Comparison of ENCODE assay signal across 9 mouse cellular contexts in genomic region chr8:123097786-123098584, GRCm38 (mm10). TPM values are rescaled to one million over a fixed set of nuclear protein-coding genes. Genes with fewer than 3 reads are reported as not detected.
DNase-seq lines count a peak whose midpoint lies in the region; ATAC-seq and TF ChIP-seq lines count a peak whose summit lies in the region.
"Had no signal": no experiment of that assay in that cellular context is flagged by ENCODE, and none has a peak within 500 bp of the region (broad histone marks: within the 10 kb centered on the region; RNA-seq: fewer than 3 reads in every experiment).

No protein-coding gene starts in this region.

- no peaks in the 10 kb centered on the region for H3K27me3 ChIP-seq in liver, adult 2 months (ENCODE audit: control insufficient read depth, insufficient read depth, low read length)
- H3K27me3 ChIP-seq in liver, embryonic 11.5 days (replicated peaks; ENCODE audit: control insufficient read depth, insufficient read depth, low read length), result no peaks in the 10 kb centered on the region
- H3K27me3 ChIP-seq in kidney, embryonic 14.5 days (ENCODE audit: control insufficient read depth, insufficient read depth, low read length), result no peaks in the 10 kb centered on the region
- no peaks in the 10 kb centered on the region for H3K27me3 ChIP-seq in forebrain, embryonic 12.5 days
- H3K27me3 ChIP-seq: heart, embryonic 12.5 days had no signal

- TF ChIP-seq CTCF in liver, adult 2 months (IDR thresholded peaks at IDR 0.05; ENCODE audit: low read depth, low read length), result 0 out of 2 replicates have a peak, but pooled peaks have one; percentile 12

- 0 out of 2 replicates have a peak, but pooled peaks cover 3% of the 10 kb centered on the region for H3K4me1 ChIP-seq in liver, adult 2 months (ENCODE audit: control insufficient read depth, insufficient read depth, low read length)
- H3K4me1 ChIP-seq in liver, embryonic 11.5 days (replicated peaks; ENCODE audit: control insufficient read depth, insufficient read depth, low read length), result no peaks in the 10 kb centered on the region
- peaks cover 5% of the 10 kb centered on the region; the same call in 1 of the 2 replicates for H3K4me1 ChIP-seq in kidney, embryonic 14.5 days (ENCODE audit: control insufficient read depth, insufficient read depth, low read length)
- peaks cover 3% of the 10 kb centered on the region for H3K4me1 ChIP-seq in forebrain, embryonic 12.5 days

- H3K4me2 ChIP-seq in liver, embryonic 11.5 days, result no peak overlapping the region
- no peak overlapping the region for H3K4me2 ChIP-seq in kidney, embryonic 14.5 days (replicated peaks; ENCODE audit: low read depth, low read length)
- no peak overlapping the region for H3K4me2 ChIP-seq in forebrain, embryonic 12.5 days
- H3K4me2 ChIP-seq: heart, embryonic 12.5 days had no signal

- DNase-seq in cerebellum, adult 9-11 months, result peak; percentile 36
- DNase-seq in cerebellum, adult 8-10 months, result no peak
- no peak for DNase-seq in liver, adult 2 months (ENCODE audit: extremely low read depth, low read depth, low spot score)
- DNase-seq in liver, embryonic 11.5 days (ENCODE audit: low spot score), result no peak
- DNase-seq in right cerebral cortex, postnatal 14 days, result peak; percentile 46
- DNase-seq in urinary bladder, postnatal 25 days (ENCODE audit: low spot score), result no peak

- ATAC-seq in liver, embryonic 11.5 days (replicated peaks; ENCODE audit: low FRiP score), result no peak
- ATAC-seq in kidney, embryonic 14.5 days (ENCODE audit: low FRiP score, low TSS enrichment), result no peak
- no peak for ATAC-seq in forebrain, embryonic 12.5 days (ENCODE audit: low FRiP score)

- TF ChIP-seq POLR2A in liver, adult 2 months (IDR thresholded peaks at IDR 0.05; ENCODE audit: extremely low read depth, insufficient read depth, low read length), result no peak

- H3K4me3 ChIP-seq in liver, adult 2 months (ENCODE audit: insufficient read depth, low read depth, low read length), result no peak overlapping the region
- no peak overlapping the region for H3K4me3 ChIP-seq in liver, embryonic 11.5 days (ENCODE audit: low read depth, low read length)
- H3K4me3 ChIP-seq in kidney, embryonic 14.5 days (ENCODE audit: low read length), result no peak overlapping the region
- no peak overlapping the region for H3K4me3 ChIP-seq in forebrain, embryonic 12.5 days (replicated peaks)
- H3K4me3 ChIP-seq: heart, embryonic 12.5 days had no signal

- 72% methylated on average over 12 of the region's 12 CpGs for WGBS in liver, adult 2 months
- 86% methylated on average over 12 of the region's 12 CpGs for WGBS in liver, embryonic 11.5 days
- 59% methylated on average over 12 of the region's 12 CpGs for WGBS in kidney, embryonic 14.5 days
- 72% methylated on average over 11 of the region's 12 CpGs for WGBS in forebrain, embryonic 12.5 days

- H3K9ac ChIP-seq in liver, adult 2 months (ENCODE audit: low read depth, low read length), result no peak overlapping the region
- no peak overlapping the region for H3K9ac ChIP-seq in liver, embryonic 11.5 days (ENCODE audit: low read depth, low read length)
- H3K9ac ChIP-seq in kidney, embryonic 14.5 days (ENCODE audit: low read depth, low read length), result no peak overlapping the region
- H3K9ac ChIP-seq in forebrain, embryonic 12.5 days, result no peak overlapping the region
- H3K9ac ChIP-seq: heart, embryonic 12.5 days had no signal

- no peaks in the 10 kb centered on the region for H3K9me3 ChIP-seq in liver, embryonic 11.5 days (ENCODE audit: control insufficient read depth, low read length)
- H3K9me3 ChIP-seq in kidney, embryonic 14.5 days (ENCODE audit: control insufficient read depth, low read length), result no peaks in the 10 kb centered on the region
- no peaks in the 10 kb centered on the region for H3K9me3 ChIP-seq in forebrain, embryonic 12.5 days
- H3K9me3 ChIP-seq: heart, embryonic 12.5 days had no signal

- 0 out of 2 replicates have a peak, but pooled peaks cover 5% of the 10 kb centered on the region for H3K36me3 ChIP-seq in liver, adult 2 months (ENCODE audit: control insufficient read depth, insufficient read depth, low read length)
- H3K36me3 ChIP-seq in liver, embryonic 11.5 days (ENCODE audit: control insufficient read depth, insufficient read depth, low read length), result peaks cover 17% of the 10 kb centered on the region
- H3K36me3 ChIP-seq in kidney, embryonic 14.5 days (ENCODE audit: control insufficient read depth, insufficient read depth, low read length), result peaks cover 44% of the 10 kb centered on the region
- H3K36me3 ChIP-seq in forebrain, embryonic 12.5 days (replicated peaks), result peaks cover 48% of the 10 kb centered on the region

- H3K79me2 ChIP-seq in liver, adult 2 months (ENCODE audit: control insufficient read depth, insufficient read depth, low read length), result peaks cover 4% of the 10 kb centered on the region; the same call in 1 of the 2 replicates

- H3K27ac ChIP-seq in liver, adult 2 months (replicated peaks; ENCODE audit: insufficient read depth, low read depth, low read length), result no peak overlapping the region; the same call in 1 of the 2 replicates
- no peak overlapping the region for H3K27ac ChIP-seq in liver, embryonic 11.5 days (ENCODE audit: low read depth, low read length)
- 0 out of 2 replicates have a peak overlapping the region, but pooled peaks have one; percentile 3 for H3K27ac ChIP-seq in kidney, embryonic 14.5 days (ENCODE audit: low read depth, low read length)
- H3K27ac ChIP-seq in forebrain, embryonic 12.5 days, result no peak overlapping the region

RNA-seq across cellular contexts. Expression of gene Rpl13, which starts 4.2 kb away (rescaled TPM):
- 764 and 919 TPM in 2 replicates for total RNA-seq in liver, adult 2 months (2014; rRNA removed)
- polyA plus RNA-seq in liver, adult 2 months (2012; rRNA removed), result 634 and 769 TPM in 2 replicates
- 1,965 and 2,035 TPM in 2 replicates for polyA plus RNA-seq in liver, embryonic 11.5 days (2014; fragmentation: Nextera tagmentation; extraction: Ambion mirVana)
- 1,702 and 2,075 TPM in 2 replicates for polyA plus RNA-seq in kidney, embryonic 14.5 days (2014; fragmentation: Nextera tagmentation; extraction: Ambion mirVana)
- 1,076 and 1,105 TPM in 2 replicates for polyA plus RNA-seq in forebrain, embryonic 12.5 days (2016; fragmentation: Nextera tagmentation; extraction: Ambion mirVana)

RNA-seq across cellular contexts. Expression of gene Cpne7, which starts 19.2 kb away (rescaled TPM):
- total RNA-seq in liver, adult 2 months (2014; rRNA removed), result 0.07 and 0.09 TPM in 2 replicates
- 0.09 and 0.28 TPM in 2 replicates for polyA plus RNA-seq in liver, adult 2 months (2012; rRNA removed)
- polyA plus RNA-seq in liver, embryonic 11.5 days (2014; fragmentation: Nextera tagmentation; extraction: Ambion mirVana), result 5.2 and 5.9 TPM in 2 replicates
- polyA plus RNA-seq in kidney, embryonic 14.5 days (2014; fragmentation: Nextera tagmentation; extraction: Ambion mirVana), result 0.11 and 0.41 TPM in 2 replicates
- 0.29 and 0.49 TPM in 2 replicates for polyA plus RNA-seq in forebrain, embryonic 12.5 days (2016; fragmentation: Nextera tagmentation; extraction: Ambion mirVana)

RNA-seq across cellular contexts. Expression of gene Spg7, which starts 35.2 kb away (rescaled TPM):
- total RNA-seq in liver, adult 2 months (2014; rRNA removed), result 27.4 and 29.5 TPM in 2 replicates
- 62.4 and 81.4 TPM in 2 replicates for polyA plus RNA-seq in liver, adult 2 months (2012; rRNA removed)
- polyA plus RNA-seq in liver, embryonic 11.5 days (2014; fragmentation: Nextera tagmentation; extraction: Ambion mirVana), result 41.3 and 46.0 TPM in 2 replicates
- 45.9 and 51.2 TPM in 2 replicates for polyA plus RNA-seq in kidney, embryonic 14.5 days (2014; fragmentation: Nextera tagmentation; extraction: Ambion mirVana)
- 59.1 and 61.6 TPM in 2 replicates for polyA plus RNA-seq in forebrain, embryonic 12.5 days (2016; fragmentation: Nextera tagmentation; extraction: Ambion mirVana)

RNA-seq across cellular contexts. Expression of gene Ankrd11, which starts 55.9 kb away (rescaled TPM):
- total RNA-seq in liver, adult 2 months (2014; rRNA removed), result 22.1 and 28.0 TPM in 2 replicates
- 22.7 and 28.3 TPM in 2 replicates for polyA plus RNA-seq in liver, adult 2 months (2012; rRNA removed)
- 49.2 and 53.8 TPM in 2 replicates for polyA plus RNA-seq in liver, embryonic 11.5 days (2014; fragmentation: Nextera tagmentation; extraction: Ambion mirVana)
- polyA plus RNA-seq in kidney, embryonic 14.5 days (2014; fragmentation: Nextera tagmentation; extraction: Ambion mirVana), result 44.3 and 55.5 TPM in 2 replicates
- polyA plus RNA-seq in forebrain, embryonic 12.5 days (2016; fragmentation: Nextera tagmentation; extraction: Ambion mirVana), result 38.4 and 65.7 TPM in 2 replicates

Comparison
In these comparisons a context has a peak if more than half of its experiments do, and no peak if none do; other contexts are left out.
1. DNase-seq: peak in cerebellum, adult 9-11 months (single experiment) and right cerebral cortex, postnatal 14 days (single experiment); none in cerebellum, adult 8-10 months (single experiment), liver, adult 2 months (single experiment), liver, embryonic 11.5 days (single experiment) and urinary bladder, postnatal 25 days (single experiment).